Mouse (Mus musculus): ENCODE data around the gene Paip2b. TPM values are rescaled to one million over a fixed set of nuclear protein-coding genes. Genes with fewer than 3 reads are reported as not detected.
A peak's percentile ranks its signal among the peaks of the same experiment; 100 is the strongest.

Paip2b gene
- polyA plus RNA-seq, 1 experiment from 2014 or later = 17.3 TPM

DNA sequence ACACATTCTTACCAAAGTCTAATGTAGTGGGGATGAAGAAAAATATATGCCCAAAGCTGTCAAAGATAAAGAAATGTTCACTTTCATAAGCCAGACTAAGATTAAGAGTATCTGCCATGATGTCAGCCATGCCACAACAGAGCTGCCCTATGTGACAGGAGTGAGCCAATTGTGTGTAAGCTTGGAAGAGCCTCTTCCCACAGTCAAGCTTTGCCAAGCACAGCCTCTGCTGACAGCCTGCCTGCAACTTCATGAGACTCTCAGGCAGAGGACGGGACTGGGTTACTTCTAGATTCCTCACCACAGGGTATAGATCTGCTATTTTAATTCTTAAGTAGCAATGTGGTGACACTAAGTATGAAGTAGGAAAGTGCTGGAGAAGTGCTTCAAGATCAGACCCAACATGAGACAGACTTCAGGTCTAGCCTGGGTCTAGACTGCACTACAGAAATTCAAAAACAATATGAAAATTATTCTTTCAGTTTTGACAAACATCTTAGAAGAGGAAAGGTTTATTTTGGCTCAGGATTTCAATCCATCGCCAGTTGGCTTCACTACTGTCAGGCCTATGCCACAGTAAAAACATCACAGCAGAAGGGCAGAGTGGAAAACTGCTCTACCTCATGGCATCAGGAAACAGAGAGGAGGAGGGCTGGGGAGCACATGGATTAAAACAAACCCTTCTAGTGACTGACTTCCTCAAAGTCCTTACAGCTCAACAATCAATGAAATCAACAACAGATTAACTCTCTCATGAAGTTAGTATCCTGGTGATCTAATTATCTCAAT lies 10.6 kb downstream of the Paip2b start:
- no peak overlapping the region for H3K9ac ChIP-seq (ENCODE audit: low read depth, low read length)
- no peaks in the 10 kb centered on the region for H3K27me3 ChIP-seq (replicated peaks; ENCODE audit: control insufficient read depth, insufficient read depth, low read length)
- H3K4me2 ChIP-seq (ENCODE audit: low read depth, low read length) = no peak overlapping the region
- DNase-seq (ENCODE audit: low spot score) (no peak), ATAC-seq (ENCODE audit: low read depth) (no peak)
- H3K27ac ChIP-seq (replicated peaks; ENCODE audit: low read depth, low read length) = no peak overlapping the region
- no peaks in the 10 kb centered on the region for H3K36me3 ChIP-seq (ENCODE audit: control insufficient read depth, insufficient read depth, low read length)
- H3K4me3 ChIP-seq (ENCODE audit: low read depth, low read length) = no peak overlapping the region
- H3K4me1 ChIP-seq (ENCODE audit: control insufficient read depth, insufficient read depth, low read length) = peaks cover 7% of the 10 kb centered on the region; the same call in 1 of the 2 replicates
- H3K9me3 ChIP-seq (ENCODE audit: control insufficient read depth, low read length) = no peaks in the 10 kb centered on the region
- 81% methylated on average over 2 of the region's 2 CpGs for WGBS

DNA sequence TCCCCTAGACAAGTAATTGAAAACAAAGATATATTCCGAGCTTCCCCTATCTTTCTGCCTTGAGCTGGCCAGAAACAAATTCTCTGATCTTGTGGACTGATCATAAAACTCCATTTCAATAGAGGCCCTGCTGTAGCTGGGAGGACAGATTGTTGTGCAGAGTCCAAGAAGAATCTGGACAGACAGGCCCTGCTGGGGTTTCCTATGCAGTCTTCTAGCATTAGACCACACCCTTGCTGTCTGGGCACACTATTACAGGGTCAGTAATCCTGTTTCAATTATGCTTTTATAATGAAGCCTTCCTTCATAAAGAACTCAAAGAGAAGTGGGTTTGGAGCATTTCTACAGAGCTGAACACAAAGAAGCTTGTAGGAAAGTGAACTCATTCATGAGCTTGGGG lies 12.5 kb downstream of the Paip2b start:
- H3K27me3 ChIP-seq (replicated peaks; ENCODE audit: control insufficient read depth, insufficient read depth, low read length) = no peaks in the 10 kb centered on the region
- H3K9me3 ChIP-seq (ENCODE audit: control insufficient read depth, low read length) = no peaks in the 10 kb centered on the region
- H3K4me1 ChIP-seq (ENCODE audit: control insufficient read depth, insufficient read depth, low read length) = peaks cover 7% of the 10 kb centered on the region; the same call in 1 of the 2 replicates
- DNase-seq (ENCODE audit: low spot score) (peak; percentile 54), ATAC-seq (ENCODE audit: low read depth) (peak; percentile 76)
- WGBS = 61% methylated on average over 1 of the region's 1 CpGs
- H3K9ac ChIP-seq (ENCODE audit: low read depth, low read length) = no peak overlapping the region
- peaks cover 7% of the 10 kb centered on the region for H3K36me3 ChIP-seq (ENCODE audit: control insufficient read depth, insufficient read depth, low read length)
- H3K4me3 ChIP-seq (ENCODE audit: low read depth, low read length) = no peak overlapping the region
- H3K4me2 ChIP-seq (ENCODE audit: low read depth, low read length) = no peak overlapping the region
- peak overlapping the region; percentile 19; the same call in 1 of the 2 replicates for H3K27ac ChIP-seq (replicated peaks; ENCODE audit: low read depth, low read length)

DNA sequence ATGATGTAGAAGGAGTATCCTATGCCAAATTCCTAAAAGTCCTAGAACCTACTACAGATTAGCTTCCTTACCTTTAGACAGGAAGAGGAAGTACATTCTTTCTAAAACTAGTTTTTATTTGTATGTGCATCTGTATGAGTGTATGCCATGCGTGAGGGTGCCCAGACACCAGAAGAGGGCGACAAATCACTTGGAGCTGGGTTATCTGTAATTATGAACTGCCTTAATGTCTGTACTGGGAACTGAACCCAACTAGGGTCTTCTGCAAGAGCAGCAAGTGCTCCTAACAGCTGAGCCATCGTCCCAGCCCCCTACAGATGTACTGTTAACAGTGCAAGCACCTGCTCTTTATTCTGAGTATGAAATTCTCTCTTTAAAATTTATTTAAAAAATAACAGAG lies 15.7 kb downstream of the Paip2b start:
- Histone ChIP-seq H3K4me3 (ENCODE audit: low read depth, low read length) (no peak overlapping the region), H3K36me3 (ENCODE audit: control insufficient read depth, insufficient read depth, low read length) (peaks cover 30% of the 10 kb centered on the region), H3K9me3 (ENCODE audit: control insufficient read depth, low read length) (no peaks in the 10 kb centered on the region), H3K9ac (ENCODE audit: low read depth, low read length) (no peak overlapping the region), H3K27ac (replicated peaks; ENCODE audit: low read depth, low read length) (no peak overlapping the region), H3K4me2 (ENCODE audit: low read depth, low read length) (no peak overlapping the region), H3K4me1 (ENCODE audit: control insufficient read depth, insufficient read depth, low read length) (no peaks in the 10 kb centered on the region), H3K27me3 (replicated peaks; ENCODE audit: control insufficient read depth, insufficient read depth, low read length) (no peaks in the 10 kb centered on the region)
- ATAC-seq (ENCODE audit: low read depth) (no peak), DNase-seq (ENCODE audit: low spot score) (no peak)
- WGBS = 94% methylated on average over 3 of the region's 3 CpGs

DNA sequence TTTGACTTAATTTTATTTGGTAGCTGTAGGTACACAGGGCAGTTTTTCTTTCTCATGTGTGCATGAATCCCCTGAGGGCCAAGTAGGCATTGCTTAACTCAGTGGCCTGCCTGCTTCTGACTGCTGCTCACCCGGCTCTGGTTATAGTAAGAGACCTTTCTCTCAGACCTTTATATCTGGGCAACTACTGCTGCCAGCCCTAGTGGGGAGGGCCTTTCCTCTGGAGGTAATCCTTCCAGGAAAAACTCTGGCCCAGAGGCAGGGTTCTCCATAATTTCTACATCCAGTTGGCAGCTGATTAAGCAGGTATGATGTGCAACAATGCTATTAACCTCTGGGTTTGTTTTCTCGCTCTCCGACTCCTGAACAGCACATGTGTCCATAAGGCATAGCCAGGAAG lies 28.7 kb downstream of the Paip2b start:
- no peak for DNase-seq (ENCODE audit: low spot score)
- Histone ChIP-seq H3K9me3 (ENCODE audit: control insufficient read depth, low read length) (no peaks in the 10 kb centered on the region), H3K4me3 (ENCODE audit: low read depth, low read length) (no peak overlapping the region), H3K27ac (replicated peaks; ENCODE audit: low read depth, low read length) (no peak overlapping the region), H3K36me3 (ENCODE audit: control insufficient read depth, insufficient read depth, low read length) (peaks cover 60% of the 10 kb centered on the region), H3K4me1 (ENCODE audit: control insufficient read depth, insufficient read depth, low read length) (no peaks in the 10 kb centered on the region), H3K4me2 (ENCODE audit: low read depth, low read length) (no peak overlapping the region), H3K27me3 (replicated peaks; ENCODE audit: control insufficient read depth, insufficient read depth, low read length) (no peaks in the 10 kb centered on the region), H3K9ac (ENCODE audit: low read depth, low read length) (no peak overlapping the region)
- 87% methylated on average over 3 of the region's 3 CpGs for whole genome bisulfite sequencing
- no peak for ATAC-seq (ENCODE audit: low read depth)

DNA sequence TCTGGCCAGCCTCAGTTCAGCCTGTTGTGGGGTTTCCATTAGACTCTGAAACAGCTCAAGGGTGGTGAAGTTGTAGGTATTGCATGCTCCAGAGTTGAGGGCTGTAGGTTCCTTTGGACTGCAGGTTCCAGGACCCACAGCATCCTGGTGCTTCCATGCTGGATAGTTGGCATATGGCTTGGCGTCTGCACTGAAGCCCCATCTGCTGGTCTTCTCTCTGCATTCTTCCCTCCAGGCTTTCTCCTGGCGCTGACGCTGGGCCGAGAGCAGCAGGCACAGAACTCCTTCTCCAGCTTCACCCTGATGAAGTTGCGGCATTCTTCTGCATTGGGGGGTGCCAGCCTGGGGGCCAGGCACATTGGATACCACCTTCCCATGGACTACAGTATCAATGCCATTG lies 29.5 kb downstream of the Paip2b start:
- H3K36me3 ChIP-seq (ENCODE audit: control insufficient read depth, insufficient read depth, low read length) = peaks cover 52% of the 10 kb centered on the region
- no peak for ATAC-seq (ENCODE audit: low read depth)

DNA sequence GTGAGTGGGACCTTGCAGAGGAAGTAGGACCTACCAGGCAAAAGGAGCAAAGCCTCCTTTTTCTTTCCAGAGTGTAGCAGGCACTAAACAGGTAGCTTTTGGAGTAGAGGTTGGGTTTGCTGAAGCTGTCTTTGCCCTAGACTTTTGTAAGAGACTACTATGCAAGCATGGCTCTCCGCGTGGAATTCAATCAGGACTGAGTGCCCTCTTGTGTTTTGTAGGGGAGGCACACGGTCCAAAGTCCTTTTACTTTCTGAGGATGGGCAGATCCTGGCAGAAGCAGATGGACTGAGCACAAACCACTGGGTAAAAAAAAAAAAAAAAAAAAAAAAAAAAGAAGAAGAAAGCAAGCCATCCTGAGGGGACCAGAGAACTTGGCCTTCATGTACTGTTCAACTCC lies 34.9 kb downstream of the Paip2b start:
- peaks cover 23% of the 10 kb centered on the region; the same call in 1 of the 2 replicates for H3K36me3 ChIP-seq (ENCODE audit: control insufficient read depth, insufficient read depth, low read length)
- no peak overlapping the region for H3K27ac ChIP-seq (replicated peaks; ENCODE audit: low read depth, low read length)
- 59% methylated on average over 3 of the region's 3 CpGs for WGBS
- DNase-seq (ENCODE audit: low spot score) = no peak
- H3K4me3 ChIP-seq (ENCODE audit: low read depth, low read length) = no peak overlapping the region
- no peak overlapping the region for H3K9ac ChIP-seq (ENCODE audit: low read depth, low read length)
- peaks cover 5% of the 10 kb centered on the region; the same call in 1 of the 2 replicates for H3K4me1 ChIP-seq (ENCODE audit: control insufficient read depth, insufficient read depth, low read length)
- H3K9me3 ChIP-seq (ENCODE audit: control insufficient read depth, low read length) = no peaks in the 10 kb centered on the region
- ATAC-seq (ENCODE audit: low read depth) = no peak
- no peaks in the 10 kb centered on the region for H3K27me3 ChIP-seq (replicated peaks; ENCODE audit: control insufficient read depth, insufficient read depth, low read length)
- H3K4me2 ChIP-seq (ENCODE audit: low read depth, low read length) = no peak overlapping the region

More for the DNA sequence above, 29.5 kb downstream of the Paip2b start:
- no peak for DNase-seq (ENCODE audit: low spot score)
- Histone ChIP-seq H3K9ac (ENCODE audit: low read depth, low read length) (no peak overlapping the region), H3K4me3 (ENCODE audit: low read depth, low read length) (no peak overlapping the region), H3K27me3 (replicated peaks; ENCODE audit: control insufficient read depth, insufficient read depth, low read length) (no peaks in the 10 kb centered on the region), H3K9me3 (ENCODE audit: control insufficient read depth, low read length) (no peaks in the 10 kb centered on the region), H3K4me2 (ENCODE audit: low read depth, low read length) (no peak overlapping the region), H3K27ac (replicated peaks; ENCODE audit: low read depth, low read length) (no peak overlapping the region), H3K4me1 (ENCODE audit: control insufficient read depth, insufficient read depth, low read length) (no peaks in the 10 kb centered on the region)
- 90% methylated on average over 5 of the region's 5 CpGs for WGBS

DNA sequence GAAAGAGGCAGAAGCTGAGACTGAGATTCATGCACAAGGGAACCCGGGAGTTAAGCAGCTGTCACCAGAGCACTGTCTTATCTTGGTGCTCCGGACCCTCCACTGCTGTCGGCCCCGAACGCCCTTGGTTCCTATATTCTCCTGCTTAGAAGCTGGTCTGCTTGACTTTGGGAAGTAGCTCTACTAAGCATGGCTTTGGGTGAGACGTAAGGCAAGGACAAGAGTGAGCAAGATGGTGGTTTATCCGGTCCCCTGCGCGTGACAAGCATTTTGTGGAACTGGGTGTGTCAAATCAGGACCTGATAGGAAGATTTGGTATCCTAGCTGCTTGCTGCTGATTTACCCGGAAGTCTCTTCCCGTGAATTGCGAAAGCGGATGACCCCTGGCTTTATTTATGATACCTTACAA lies 36.0 kb downstream of the Paip2b start:
- Histone ChIP-seq H3K4me3 (ENCODE audit: low read depth, low read length) (peak overlapping the region; percentile 79), H3K4me1 (ENCODE audit: control insufficient read depth, insufficient read depth, low read length) (peaks cover 5% of the 10 kb centered on the region; the same call in 1 of the 2 replicates), H3K9ac (ENCODE audit: low read depth, low read length) (peak overlapping the region; percentile 81), H3K27me3 (replicated peaks; ENCODE audit: control insufficient read depth, insufficient read depth, low read length) (no peaks in the 10 kb centered on the region), H3K4me2 (ENCODE audit: low read depth, low read length) (peak overlapping the region; percentile 93), H3K27ac (replicated peaks; ENCODE audit: low read depth, low read length) (peak overlapping the region; percentile 94), H3K36me3 (ENCODE audit: control insufficient read depth, insufficient read depth, low read length) (peaks cover 15% of the 10 kb centered on the region; the same call in 1 of the 2 replicates), H3K9me3 (ENCODE audit: control insufficient read depth, low read length) (no peaks in the 10 kb centered on the region)
- peak; percentile 5; the same call in 1 of the 2 replicates for ATAC-seq (ENCODE audit: low read depth)
- peak; percentile 47 for DNase-seq (ENCODE audit: low spot score)
- WGBS = 9% methylated on average over 13 of the region's 13 CpGs

DNA sequence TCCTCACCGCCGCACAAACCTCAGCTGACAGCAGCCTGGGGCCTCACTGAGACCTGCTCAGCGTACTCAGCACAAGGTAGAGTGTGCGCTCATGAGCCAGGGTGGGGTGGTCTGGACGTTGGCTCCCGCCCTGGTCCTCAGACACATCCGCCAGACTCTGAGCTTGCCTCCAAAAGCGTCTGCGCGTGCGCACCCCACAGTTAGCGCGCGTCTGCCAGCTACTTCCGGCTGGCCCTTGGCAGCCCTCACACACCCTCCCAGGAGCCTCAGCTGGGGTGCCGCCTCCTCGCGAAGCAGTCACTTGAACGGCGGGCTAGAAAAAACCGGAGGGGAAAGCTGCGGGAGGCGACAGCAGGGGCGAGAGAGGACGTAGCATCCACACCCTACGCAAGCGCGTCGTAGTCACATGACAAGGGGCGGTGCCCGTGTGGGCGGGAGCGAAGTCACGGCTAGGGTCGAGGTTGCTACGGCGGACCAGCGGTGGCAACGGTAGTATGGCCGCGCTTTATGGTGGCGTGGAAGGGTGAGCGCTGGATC lies 36.7 kb downstream of the Paip2b start, which contains the start of gene Nagk:
TSS of gene Nagk (plus strand) at position 223 of the 537 bp plus-strand sequence.
- Histone ChIP-seq H3K4me3 (ENCODE audit: low read depth, low read length) (peak within 1 kb of the TSS; percentile 79), H3K4me2 (ENCODE audit: low read depth, low read length) (peak within 1 kb of the TSS; percentile 93), H3K36me3 (ENCODE audit: control insufficient read depth, insufficient read depth, low read length) (peaks cover 13% of the 10 kb centered on the region; the same call in 1 of the 2 replicates), H3K27me3 (replicated peaks; ENCODE audit: control insufficient read depth, insufficient read depth, low read length) (no peaks in the 10 kb centered on the region), H3K9me3 (ENCODE audit: control insufficient read depth, low read length) (no peaks in the 10 kb centered on the region), H3K9ac (ENCODE audit: low read depth, low read length) (peak within 1 kb of the TSS; percentile 81), H3K4me1 (ENCODE audit: control insufficient read depth, insufficient read depth, low read length) (peaks cover 5% of the 10 kb centered on the region; the same call in 1 of the 2 replicates), H3K27ac (replicated peaks; ENCODE audit: low read depth, low read length) (peak within 1 kb of the TSS; percentile 94)
- ATAC-seq (ENCODE audit: low read depth) (peak; percentile 95), DNase-seq (ENCODE audit: low spot score) (peak; percentile 97)
- WGBS = 2% methylated on average over 26 of the region's 43 CpGs
